Mouse (Mus musculus) retina, embryonic 14.5 days (tissue): Measurements from ENCODE around the gene Slc13a4.

ENCODE experiments used
- DNase-seq: peaks from one replicate; pipeline ENCODE4 v3.0.0-alpha.2; 2015; ENCODE audit warnings: low spot score

The Slc13a4 gene

DNA sequence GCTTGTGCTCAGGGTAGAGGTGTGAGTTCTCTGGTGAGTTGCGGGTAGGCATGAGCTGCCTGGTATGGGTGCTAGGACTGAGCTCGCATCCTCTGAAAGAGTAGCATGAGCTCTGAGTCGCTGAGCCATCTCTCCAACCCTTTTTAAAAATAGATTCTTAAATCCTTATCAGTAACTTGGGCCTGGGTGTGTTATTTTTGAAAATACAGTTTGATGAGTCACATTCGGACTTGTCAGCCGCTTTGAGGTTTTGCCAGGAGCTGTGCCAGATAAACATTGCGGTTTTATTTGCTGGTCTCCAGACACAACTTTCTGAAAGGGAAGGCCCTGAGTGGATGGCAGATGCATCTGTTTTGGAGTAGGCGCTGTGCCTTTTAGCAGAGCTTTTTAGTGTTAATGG lies 51.2 kb downstream of the Slc13a4 start:
- no peak for DNase-seq

GRCm38 (mm10) chr6:35255017-35255416 lies 52.9 kb downstream of the Slc13a4 start:
- DNase-seq = no peak

GRCm38 (mm10) chr6:35254136-35254904 lies 53.6 kb downstream of the Slc13a4 start:
- no peak for DNase-seq

DNA sequence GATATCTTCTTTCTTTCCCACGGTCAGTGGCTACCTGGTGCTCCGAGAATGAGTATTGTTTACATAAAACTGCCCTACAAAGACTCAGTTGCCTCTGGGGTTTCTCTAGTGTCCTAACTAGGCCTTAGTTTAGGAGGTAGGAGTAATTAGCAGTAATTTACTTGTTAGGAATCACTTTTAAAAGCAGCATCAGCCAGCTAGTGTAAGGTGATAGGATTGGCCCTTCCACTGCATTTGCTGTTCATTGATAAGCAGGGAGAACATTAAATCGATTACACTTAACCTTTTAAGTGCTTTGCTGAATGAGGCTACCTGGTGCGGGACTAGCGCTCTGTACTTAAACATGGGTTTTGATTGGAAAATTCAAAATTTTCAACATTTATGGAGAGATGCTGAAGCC lies 54.5 kb downstream of the Slc13a4 start:
- no peak for DNase-seq

GRCm38 (mm10) chr6:35252477-35253346 lies 55.2 kb downstream of the Slc13a4 start:
- peak; percentile 91 for DNase-seq

- DNase-seq = no peak
Measured at GRCm38 (mm10) chr6:35251807-35252476, 56.0 kb downstream of the Slc13a4 start.

GRCm38 (mm10) chr6:35245086-35245485 lies 62.8 kb downstream of the Slc13a4 start:
- peak; percentile 69 for DNase-seq

- DNase-seq = no peak
Measured at GRCm38 (mm10) chr6:35243989-35244388, 63.9 kb downstream of the Slc13a4 start.

- no peak for DNase-seq
Measured at GRCm38 (mm10) chr6:35243252-35243651, 64.7 kb downstream of the Slc13a4 start.

DNA sequence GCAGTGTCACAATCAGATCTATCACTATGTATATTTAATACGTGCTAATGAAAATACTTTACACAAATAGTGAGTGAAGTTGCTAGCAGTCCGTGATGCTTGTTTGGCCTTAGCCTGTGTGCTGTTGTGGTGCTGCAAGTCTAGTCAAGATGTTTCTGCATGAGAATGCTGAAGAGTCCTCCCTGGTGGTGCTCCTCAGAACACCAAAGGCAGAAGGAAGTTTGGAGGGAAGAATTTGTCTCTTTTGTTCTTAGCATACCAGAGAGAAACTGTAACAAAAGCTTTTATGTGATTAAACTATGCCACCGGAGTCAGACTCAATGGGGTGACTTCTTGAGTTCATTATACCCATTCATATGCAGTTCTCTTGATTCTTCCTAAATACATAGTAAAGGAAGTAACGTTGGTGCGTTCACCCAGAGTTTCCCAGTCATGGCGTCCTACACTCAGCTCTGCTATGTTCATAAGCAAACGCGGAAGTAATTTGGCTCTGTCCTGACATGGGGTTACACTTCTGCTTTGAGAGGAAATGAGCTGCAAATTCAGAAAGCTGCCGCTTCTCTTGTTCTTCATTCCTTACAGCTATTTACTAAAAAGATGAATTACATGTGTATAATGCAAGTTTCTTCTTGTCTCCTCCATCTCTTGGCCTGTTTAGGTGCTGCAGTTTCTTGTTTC lies 71.7 kb downstream of the Slc13a4 start:
- no peak for DNase-seq

- no peak for DNase-seq
Measured at GRCm38 (mm10) chr6:35229415-35229814, 78.5 kb downstream of the Slc13a4 start.

DNA sequence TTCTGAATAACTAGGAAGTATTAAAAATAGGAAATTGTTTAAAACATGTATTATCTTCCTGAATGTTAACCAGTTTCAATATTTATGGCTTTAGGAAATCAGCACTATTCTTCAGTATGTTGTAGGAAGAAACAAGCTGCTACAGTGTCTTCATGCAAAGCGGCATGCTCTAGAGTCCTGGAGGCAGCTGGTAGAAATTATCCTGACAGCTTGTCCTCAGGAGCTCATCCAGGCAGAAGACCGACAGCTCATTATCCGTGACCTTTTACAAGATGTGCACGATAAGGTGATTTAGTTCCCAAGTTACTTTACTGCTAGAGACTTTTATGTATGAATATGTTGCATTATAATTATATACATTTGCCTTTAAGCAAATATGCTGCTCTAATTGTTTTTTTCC lies 82.2 kb downstream of the Slc13a4 start:
- peak; percentile 17 for DNase-seq
